Mouse (Mus musculus): Measurements from ENCODE around the gene Rnf34. TPM values are rescaled to one million over a fixed set of nuclear protein-coding genes. Genes with fewer than 3 reads are reported as not detected.

Rnf34 gene
- polyA plus RNA-seq, 1 experiment = 12.8 TPM

- 67% methylated on average over 18 of the region's 18 CpGs for WGBS
- Histone ChIP-seq H3K27me3 (replicated peaks; ENCODE audit: control insufficient read depth, insufficient read depth, low read length) (no peaks in the 10 kb centered on the region), H3K4me1 (ENCODE audit: control insufficient read depth, insufficient read depth, low read length) (peaks cover 8% of the 10 kb centered on the region; the same call in 1 of the 2 replicates), H3K4me3 (ENCODE audit: insufficient read depth, low read depth, low read length) (no peak overlapping the region), H3K36me3 (ENCODE audit: control insufficient read depth, insufficient read depth, low read length) (no peaks in the 10 kb centered on the region), H3K27ac (ENCODE audit: insufficient read depth, low read depth, low read length) (no peak overlapping the region)
- peak; percentile 77 for DNase-seq
- TF ChIP-seq POLR2A (IDR thresholded peaks at IDR 0.05; ENCODE audit: low read depth, low read length) (no peak), CTCF (conservative IDR thresholded peaks at IDR 0.05; ENCODE audit: insufficient read depth, insufficient read length, low read depth, low read length) (no peak)
These were observed 32.6 kb downstream of the Rnf34 start for GRCm38 (mm10) chr5:122882256-122883050.

GRCm38 (mm10) chr5:122883237-122883636 is 33.4 kb downstream of the Rnf34 start:
- Histone ChIP-seq H3K27ac (ENCODE audit: insufficient read depth, low read depth, low read length) (no peak overlapping the region), H3K36me3 (ENCODE audit: control insufficient read depth, insufficient read depth, low read length) (no peaks in the 10 kb centered on the region), H3K27me3 (replicated peaks; ENCODE audit: control insufficient read depth, insufficient read depth, low read length) (no peaks in the 10 kb centered on the region), H3K4me3 (ENCODE audit: insufficient read depth, low read depth, low read length) (no peak overlapping the region), H3K4me1 (ENCODE audit: control insufficient read depth, insufficient read depth, low read length) (peaks cover 14% of the 10 kb centered on the region)
- TF ChIP-seq POLR2A (IDR thresholded peaks at IDR 0.05; ENCODE audit: low read depth, low read length) = no peak
- no peak for TF ChIP-seq CTCF (conservative IDR thresholded peaks at IDR 0.05; ENCODE audit: insufficient read depth, insufficient read length, low read depth, low read length)
- WGBS = 74% methylated on average over 9 of the region's 9 CpGs
- no peak for DNase-seq

GRCm38 (mm10) chr5:122883652-122884235 is 33.9 kb downstream of the Rnf34 start:
- Histone ChIP-seq H3K36me3 (ENCODE audit: control insufficient read depth, insufficient read depth, low read length) (no peaks in the 10 kb centered on the region), H3K4me1 (ENCODE audit: control insufficient read depth, insufficient read depth, low read length) (peaks cover 18% of the 10 kb centered on the region), H3K4me3 (ENCODE audit: insufficient read depth, low read depth, low read length) (no peak overlapping the region), H3K27me3 (replicated peaks; ENCODE audit: control insufficient read depth, insufficient read depth, low read length) (no peaks in the 10 kb centered on the region), H3K27ac (ENCODE audit: insufficient read depth, low read depth, low read length) (no peak overlapping the region)
- DNase-seq = no peak
- WGBS = 41% methylated on average over 2 of the region's 2 CpGs
- no peak for TF ChIP-seq POLR2A (IDR thresholded peaks at IDR 0.05; ENCODE audit: low read depth, low read length)
- no peak for TF ChIP-seq CTCF (conservative IDR thresholded peaks at IDR 0.05; ENCODE audit: insufficient read depth, insufficient read length, low read depth, low read length)

- H3K4me3 ChIP-seq (ENCODE audit: insufficient read depth, low read depth, low read length) = no peak overlapping the region
- no peak overlapping the region for H3K27ac ChIP-seq (ENCODE audit: insufficient read depth, low read depth, low read length)
- H3K27me3 ChIP-seq (replicated peaks; ENCODE audit: control insufficient read depth, insufficient read depth, low read length) = no peaks in the 10 kb centered on the region
- no peaks in the 10 kb centered on the region for H3K36me3 ChIP-seq (ENCODE audit: control insufficient read depth, insufficient read depth, low read length)
- no peak for TF ChIP-seq POLR2A (IDR thresholded peaks at IDR 0.05; ENCODE audit: low read depth, low read length)
- TF ChIP-seq CTCF (conservative IDR thresholded peaks at IDR 0.05; ENCODE audit: insufficient read depth, insufficient read length, low read depth, low read length) = no peak
- peaks cover 18% of the 10 kb centered on the region for H3K4me1 ChIP-seq (ENCODE audit: control insufficient read depth, insufficient read depth, low read length)
- 54% methylated on average over 7 of the region's 7 CpGs for WGBS
- DNase-seq = no peak
These were observed 34.9 kb downstream of the Rnf34 start for GRCm38 (mm10) chr5:122884594-122885348.

- no peaks in the 10 kb centered on the region for H3K27me3 ChIP-seq (replicated peaks; ENCODE audit: control insufficient read depth, insufficient read depth, low read length)
- no peak overlapping the region for H3K27ac ChIP-seq (ENCODE audit: insufficient read depth, low read depth, low read length)
- 74% methylated on average over 9 of the region's 9 CpGs for WGBS
- H3K4me3 ChIP-seq (ENCODE audit: insufficient read depth, low read depth, low read length) = no peak overlapping the region
- DNase-seq = no peak
- TF ChIP-seq CTCF (conservative IDR thresholded peaks at IDR 0.05; ENCODE audit: insufficient read depth, insufficient read length, low read depth, low read length) (no peak), POLR2A (IDR thresholded peaks at IDR 0.05; ENCODE audit: low read depth, low read length) (no peak)
- H3K36me3 ChIP-seq (ENCODE audit: control insufficient read depth, insufficient read depth, low read length) = no peaks in the 10 kb centered on the region
- peaks cover 18% of the 10 kb centered on the region for H3K4me1 ChIP-seq (ENCODE audit: control insufficient read depth, insufficient read depth, low read length)
These were observed 37.2 kb downstream of the Rnf34 start for GRCm38 (mm10) chr5:122887033-122887432.

- peaks cover 18% of the 10 kb centered on the region for H3K4me1 ChIP-seq (ENCODE audit: control insufficient read depth, insufficient read depth, low read length)
- no peaks in the 10 kb centered on the region for H3K36me3 ChIP-seq (ENCODE audit: control insufficient read depth, insufficient read depth, low read length)
- WGBS = 67% methylated on average over 8 of the region's 8 CpGs
- H3K27ac ChIP-seq (ENCODE audit: insufficient read depth, low read depth, low read length) = no peak overlapping the region
- TF ChIP-seq POLR2A (IDR thresholded peaks at IDR 0.05; ENCODE audit: low read depth, low read length) (no peak), CTCF (conservative IDR thresholded peaks at IDR 0.05; ENCODE audit: insufficient read depth, insufficient read length, low read depth, low read length) (no peak)
- H3K4me3 ChIP-seq (ENCODE audit: insufficient read depth, low read depth, low read length) = no peak overlapping the region
- peak; percentile 65 for DNase-seq
- no peaks in the 10 kb centered on the region for H3K27me3 ChIP-seq (replicated peaks; ENCODE audit: control insufficient read depth, insufficient read depth, low read length)
These were observed 38.2 kb downstream of the Rnf34 start for GRCm38 (mm10) chr5:122887926-122888611.
